Mouse (Mus musculus) midbrain, embryonic 11.5 days (tissue): ENCODE measurements around the gene 4930562C15Rik. TPM values are rescaled to one million over a fixed set of nuclear protein-coding genes. Genes with fewer than 3 reads are reported as not detected.
"Not testable (repeated sequence)": the region's sequence is repeated elsewhere in the genome, so short reads cannot be mapped to it uniquely, and the experiment has no call there.

Experiments
- ATAC-seq: fragments of 200-750 bp; cut with Nextera tagmentation; 2 replicates; pipeline ENCODE4 v1.8.0; 2017; ENCODE audit warnings: moderate TSS enrichment, moderate library complexity; ENCODE audit not compliant: low FRiP score
- DNase-seq: peaks from one replicate; pipeline ENCODE4 v3.0.0; 2015; ENCODE audit warnings: low spot score; ENCODE audit errors: missing footprints
- H3K27ac ChIP-seq: fragments of 300-500 bp; sonication (generic); 2 replicates; pipeline ENCODE4 v1.5.1; 2014; ENCODE audit warnings: low read depth, low read length
- H3K27me3 ChIP-seq: fragments of 300-500 bp; sonication (generic); 2 replicates; pipeline ENCODE4 v1.6.1; 2014; ENCODE audit warnings: mild to moderate bottlenecking, low read length, moderate library complexity, mixed read lengths; ENCODE audit not compliant: control insufficient read depth, insufficient read depth
- H3K36me3 ChIP-seq: fragments of 300-500 bp; sonication (generic); 2 replicates; pipeline ENCODE4 v1.6.1; 2014; ENCODE audit warnings: mild to moderate bottlenecking, low read length, moderate library complexity, mixed read lengths; ENCODE audit not compliant: control insufficient read depth, insufficient read depth
- H3K4me1 ChIP-seq: fragments of 300-500 bp; sonication (generic); 2 replicates; pipeline ENCODE4 v1.6.1; 2014; ENCODE audit warnings: low read length; ENCODE audit not compliant: control insufficient read depth, insufficient read depth
- H3K4me2 ChIP-seq: fragments of 300-500 bp; sonication (generic); 2 replicates; pipeline ENCODE4 v1.6.1; 2014; ENCODE audit warnings: mild to moderate bottlenecking, moderate library complexity
- H3K4me3 ChIP-seq: fragments of 300-500 bp; sonication (generic); 2 replicates; pipeline ENCODE4 v1.5.1; 2014; ENCODE audit warnings: low read depth, low read length
- H3K9ac ChIP-seq: fragments of 300-500 bp; sonication (generic); 2 replicates; pipeline ENCODE4 v1.6.1; 2014; ENCODE audit warnings: low read length
- H3K9me3 ChIP-seq: fragments of 300-500 bp; sonication (generic); 2 replicates; pipeline ENCODE4 v1.6.1; 2016; ENCODE audit warnings: low read length; ENCODE audit not compliant: control insufficient read depth
- WGBS: fragments of 180-500 bp; shearing (Covaris S2); extraction: QIAGEN DNeasy Blood & Tissue Kit; methylation state at CpG from one replicate; pipeline ENCODE4 v1.1.7; 2014; 5-methylcytosine and 5-hydroxymethylcytosine counted together
- polyA plus RNA-seq: library from polyadenylated mRNA; unstranded; fragments of >200 nt; fragmentation: Nextera tagmentation; extraction: Ambion mirVana; gene quantifications from 2 replicates; pipeline ENCODE4 v1.2.1, GENCODE M21; 2014

The 4930562C15Rik gene
- 0.29 TPM in 1 of 2 replicates, not detected in the other for polyA plus RNA-seq

GRCm38 (mm10) chr16:4835191-4835590 lies at the start of gene 4930562C15Rik:
Gene 4930562C15Rik, plus strand, starts transcription at chr16:4835416.
- Histone ChIP-seq H3K9ac (no peak within 1 kb of the TSS), H3K9me3 (no peaks in the 10 kb centered on the region), H3K4me1 (no peaks in the 10 kb centered on the region), H3K4me3 (no peak within 1 kb of the TSS), H3K27me3 (no peaks in the 10 kb centered on the region), H3K27ac (no peak within 1 kb of the TSS), H3K36me3 (no peaks in the 10 kb centered on the region), H3K4me2 (no peak within 1 kb of the TSS)
- no peak for ATAC-seq
- 83% methylated on average over 3 of the region's 3 CpGs for WGBS
- no peak for DNase-seq

- Histone ChIP-seq H3K9me3 (no peaks in the 10 kb centered on the region), H3K36me3 (no peaks in the 10 kb centered on the region; the same call in 1 of the 2 replicates), H3K4me3 (no peak overlapping the region), H3K4me1 (peaks cover 16% of the 10 kb centered on the region), H3K9ac (no peak overlapping the region), H3K27ac (no peak overlapping the region), H3K4me2 (no peak overlapping the region), H3K27me3 (no peaks in the 10 kb centered on the region)
- DNase-seq (no peak), ATAC-seq (no peak)
- WGBS, result 64% methylated on average over 4 of the region's 4 CpGs
Measured at GRCm38 (mm10) chr16:4785706-4786105, 49.5 kb upstream of the 4930562C15Rik start.

- H3K9me3 ChIP-seq, result no peaks in the 10 kb centered on the region
- DNase-seq (no peak), ATAC-seq (no peak)
- H3K9ac ChIP-seq, result no peak overlapping the region
- no peak overlapping the region for H3K4me3 ChIP-seq
- H3K4me2 ChIP-seq, result peak overlapping the region; percentile 73
- H3K27me3 ChIP-seq, result no peaks in the 10 kb centered on the region
- H3K4me1 ChIP-seq, result peaks cover 16% of the 10 kb centered on the region
- no peak overlapping the region for H3K27ac ChIP-seq
- no peaks in the 10 kb centered on the region; the same call in 1 of the 2 replicates for H3K36me3 ChIP-seq
Measured at GRCm38 (mm10) chr16:4788176-4788575, 47.0 kb upstream of the 4930562C15Rik start.

- peak overlapping the region; percentile 87 for H3K9ac ChIP-seq
- peaks cover 16% of the 10 kb centered on the region for H3K4me1 ChIP-seq
- H3K36me3 ChIP-seq, result no peaks in the 10 kb centered on the region
- H3K27ac ChIP-seq, result no peak overlapping the region
- peak overlapping the region; percentile 73 for H3K4me2 ChIP-seq
- ATAC-seq (peak; percentile 74), DNase-seq (no peak)
- H3K4me3 ChIP-seq, result peak overlapping the region; percentile 65
- no peaks in the 10 kb centered on the region for H3K9me3 ChIP-seq
- WGBS, result under 1% methylated on average over 29 of the region's 29 CpGs
- no peaks in the 10 kb centered on the region for H3K27me3 ChIP-seq
Measured at GRCm38 (mm10) chr16:4789311-4789768, 45.9 kb upstream of the 4930562C15Rik start.

GRCm38 (mm10) chr16:4789810-4790559 lies 45.2 kb upstream of the 4930562C15Rik start, which contains the start of gene Cdip1:
Gene Cdip1, minus strand, starts transcription at chr16:4790292.
- DNase-seq, result peak; percentile 99
- peak; percentile 99 for ATAC-seq
- Histone ChIP-seq H3K27ac (peak within 1 kb of the TSS; percentile 97), H3K4me2 (peak within 1 kb of the TSS; percentile 73), H3K4me3 (peak within 1 kb of the TSS; percentile 65), H3K9me3 (no peaks in the 10 kb centered on the region), H3K4me1 (peaks cover 16% of the 10 kb centered on the region), H3K36me3 (no peaks in the 10 kb centered on the region), H3K9ac (peak within 1 kb of the TSS; percentile 87), H3K27me3 (no peaks in the 10 kb centered on the region)
- under 1% methylated on average over 51 of the region's 51 CpGs for WGBS

GRCm38 (mm10) chr16:4791332-4791731 lies 43.9 kb upstream of the 4930562C15Rik start:
- Histone ChIP-seq H3K9ac (no peak overlapping the region), H3K27ac (no peak overlapping the region), H3K27me3 (no peaks in the 10 kb centered on the region), H3K4me3 (no peak overlapping the region), H3K9me3 (no peaks in the 10 kb centered on the region), H3K4me1 (peaks cover 16% of the 10 kb centered on the region), H3K4me2 (no peak overlapping the region), H3K36me3 (no peaks in the 10 kb centered on the region)
- 74% methylated on average over 2 of the region's 2 CpGs for WGBS
- no peak for ATAC-seq
- no peak for DNase-seq

GRCm38 (mm10) chr16:4796631-4797030 lies 38.6 kb upstream of the 4930562C15Rik start:
- 87% methylated on average over 4 of the region's 4 CpGs for WGBS
- H3K9me3 ChIP-seq, result no peaks in the 10 kb centered on the region
- DNase-seq (no peak), ATAC-seq (no peak)
- no peaks in the 10 kb centered on the region for H3K36me3 ChIP-seq
- H3K27ac ChIP-seq, result no peak overlapping the region
- no peak overlapping the region for H3K9ac ChIP-seq
- H3K4me2 ChIP-seq, result no peak overlapping the region
- no peaks in the 10 kb centered on the region for H3K4me1 ChIP-seq
- H3K4me3 ChIP-seq, result no peak overlapping the region
- H3K27me3 ChIP-seq, result no peaks in the 10 kb centered on the region

GRCm38 (mm10) chr16:4818349-4818748 lies 16.9 kb upstream of the 4930562C15Rik start:
- ATAC-seq (no peak), DNase-seq (no peak)
- no peak overlapping the region for H3K4me3 ChIP-seq
- H3K27ac ChIP-seq, result no peak overlapping the region
- no peaks in the 10 kb centered on the region for H3K27me3 ChIP-seq
- WGBS, result 86% methylated on average over 3 of the region's 3 CpGs
- H3K9me3 ChIP-seq, result no peaks in the 10 kb centered on the region; the same call in 1 of the 2 replicates
- H3K4me2 ChIP-seq, result no peak overlapping the region
- H3K4me1 ChIP-seq, result no peaks in the 10 kb centered on the region
- no peak overlapping the region for H3K9ac ChIP-seq
- no peaks in the 10 kb centered on the region for H3K36me3 ChIP-seq

GRCm38 (mm10) chr16:4824466-4824865 lies 10.8 kb upstream of the 4930562C15Rik start:
- H3K36me3 ChIP-seq, H3K4me3 ChIP-seq, H3K27ac ChIP-seq, H3K9ac ChIP-seq, H3K4me1 ChIP-seq, H3K27me3 ChIP-seq, H3K4me2 ChIP-seq, ATAC-seq, DNase-seq, H3K9me3 ChIP-seq: not testable (repeated sequence)
- WGBS, result 90% methylated on average over 5 of the region's 5 CpGs
